Mouse (Mus musculus) stomach, embryonic 15.5 days (tissue): ENCODE measurements around the gene Hoxa3. TPM values are rescaled to one million over a fixed set of nuclear protein-coding genes. Genes with fewer than 3 reads are reported as not detected.

Source experiments
- ATAC-seq: fragments of 200-750 bp; cut with Nextera tagmentation; 2 replicates; pipeline ENCODE4 v1.8.0; 2017; ENCODE audit warnings: low read depth, moderate number of reproducible peaks, moderate TSS enrichment; ENCODE audit not compliant: insufficient read depth, low FRiP score
- H3K27ac ChIP-seq: fragments of 300-500 bp; sonication (generic); 2 replicates; pipeline ENCODE4 v1.5.1; 2015; ENCODE audit warnings: mild to moderate bottlenecking, inconsistent platforms
- H3K27me3 ChIP-seq: fragments of 300-500 bp; sonication (generic); replicated peaks from 2 replicates; pipeline ENCODE4 v1.6.1; 2015; ENCODE audit warnings: inconsistent platforms
- H3K36me3 ChIP-seq: fragments of 300-500 bp; sonication (generic); 2 replicates; pipeline ENCODE4 v1.6.1; 2015; ENCODE audit warnings: inconsistent platforms
- H3K4me1 ChIP-seq: fragments of 300-500 bp; sonication (generic); 2 replicates; pipeline ENCODE4 v1.6.1; 2015; ENCODE audit warnings: inconsistent platforms
- H3K4me2 ChIP-seq: fragments of 300-500 bp; sonication (generic); 2 replicates; pipeline ENCODE4 v1.6.1; 2015; ENCODE audit warnings: mild to moderate bottlenecking, inconsistent platforms
- H3K4me3 ChIP-seq: fragments of 300-500 bp; sonication (generic); replicated peaks from 2 replicates; pipeline ENCODE4 v1.5.1; 2015; ENCODE audit warnings: inconsistent platforms
- H3K9ac ChIP-seq: fragments of 300-500 bp; sonication (generic); 2 replicates; pipeline ENCODE4 v1.6.1; 2015; ENCODE audit warnings: inconsistent platforms
- H3K9me3 ChIP-seq: fragments of 300-500 bp; sonication (generic); 2 replicates; pipeline ENCODE4 v1.6.1; 2016; ENCODE audit warnings: inconsistent platforms
- WGBS: fragments of 180-500 bp; shearing (Covaris S2); methylation state at CpG from one replicate; pipeline ENCODE4 v1.1.7; 2015; 5-methylcytosine and 5-hydroxymethylcytosine counted together
- polyA plus RNA-seq: library from polyadenylated mRNA; unstranded; fragments of >200 nt; fragmentation: Nextera tagmentation; extraction: Ambion mirVana; gene quantifications from 2 replicates; pipeline ENCODE4 v1.2.1, GENCODE M21; 2015

Gene Hoxa3
- 8.0 and 9.6 TPM in 2 replicates for polyA plus RNA-seq

DNA sequence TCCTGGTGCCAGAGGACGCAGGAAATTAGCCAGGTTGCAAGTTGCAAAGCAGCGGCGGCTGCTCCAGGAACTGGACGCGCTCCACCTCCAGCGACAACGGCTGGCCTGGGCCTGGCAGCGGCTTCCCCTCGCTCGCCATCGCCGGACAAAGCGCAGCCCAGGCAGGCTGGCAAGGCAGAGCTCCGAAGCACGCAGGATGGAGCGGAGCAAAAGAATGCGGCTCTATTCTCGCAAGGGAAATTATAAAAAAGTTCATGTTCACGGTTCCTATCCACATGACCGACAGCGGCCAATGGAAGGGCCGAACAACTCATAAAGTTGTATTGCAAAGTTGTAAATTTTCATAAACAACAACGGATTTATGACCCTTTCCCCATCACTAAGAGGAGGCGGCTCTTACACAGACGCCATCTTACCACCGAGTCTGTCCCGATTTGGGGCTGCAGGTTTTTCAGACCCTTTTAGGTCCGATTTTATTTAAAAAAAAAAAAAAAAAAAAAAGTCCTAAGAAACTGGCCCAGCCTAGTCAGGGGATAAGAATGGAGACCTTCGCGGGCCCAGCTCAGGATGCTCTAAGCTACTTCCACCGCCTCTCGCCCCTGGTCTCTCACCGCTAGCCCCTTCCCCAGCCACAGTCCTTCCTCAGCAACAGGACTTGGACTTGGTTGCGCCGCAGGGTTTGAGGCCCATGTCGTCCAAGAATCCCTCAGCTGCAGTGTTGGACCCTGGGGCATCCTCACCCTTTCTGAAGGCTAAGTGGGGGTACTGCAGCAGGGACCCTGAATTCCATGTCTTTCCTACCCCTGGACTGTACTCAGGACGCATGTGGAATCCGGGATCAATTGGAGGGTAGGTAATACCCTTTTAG is at the start of gene Hoxa3, which contains the start of gene Gm28308:
TSS of gene Hoxa3 (minus strand) at position 218 of the 868 bp plus-strand sequence.
TSS of gene Gm28308 (minus strand) at position 221 of the 868 bp plus-strand sequence.
- H3K4me2 ChIP-seq: peak within 1 kb of the TSS; percentile 50
- 10% methylated on average over 38 of the region's 38 CpGs for WGBS
- H3K4me1 ChIP-seq: peaks cover 25% of the 10 kb centered on the region
- no peak for ATAC-seq
- peak within 1 kb of the TSS; percentile 35 for H3K9ac ChIP-seq
- H3K36me3 ChIP-seq: no peaks in the 10 kb centered on the region
- peak within 1 kb of the TSS; percentile 70 for H3K27ac ChIP-seq
- peak within 1 kb of the TSS; percentile 43 for H3K4me3 ChIP-seq
- H3K9me3 ChIP-seq: no peaks in the 10 kb centered on the region
- H3K27me3 ChIP-seq: peaks cover 88% of the 10 kb centered on the region

GRCm38 (mm10) chr6:52262463-52263320 is 49.6 kb upstream of the Hoxa3 start:
- Histone ChIP-seq H3K27me3 (peaks cover 88% of the 10 kb centered on the region), H3K27ac (no peak overlapping the region), H3K4me3 (no peak overlapping the region), H3K36me3 (no peaks in the 10 kb centered on the region), H3K9me3 (no peaks in the 10 kb centered on the region), H3K4me1 (peaks cover 12% of the 10 kb centered on the region), H3K9ac (no peak overlapping the region), H3K4me2 (no peak overlapping the region)
- WGBS: 2% methylated on average over 24 of the region's 24 CpGs
- ATAC-seq: no peak

- Histone ChIP-seq H3K4me2 (no peak overlapping the region), H3K27me3 (peaks cover 86% of the 10 kb centered on the region), H3K4me1 (peaks cover 12% of the 10 kb centered on the region), H3K9me3 (no peaks in the 10 kb centered on the region), H3K9ac (no peak overlapping the region), H3K4me3 (no peak overlapping the region), H3K36me3 (no peaks in the 10 kb centered on the region), H3K27ac (no peak overlapping the region)
- WGBS: 3% methylated on average over 9 of the region's 9 CpGs
- ATAC-seq: no peak
Measured at GRCm38 (mm10) chr6:52261751-52262462, 48.8 kb upstream of the Hoxa3 start.

DNA sequence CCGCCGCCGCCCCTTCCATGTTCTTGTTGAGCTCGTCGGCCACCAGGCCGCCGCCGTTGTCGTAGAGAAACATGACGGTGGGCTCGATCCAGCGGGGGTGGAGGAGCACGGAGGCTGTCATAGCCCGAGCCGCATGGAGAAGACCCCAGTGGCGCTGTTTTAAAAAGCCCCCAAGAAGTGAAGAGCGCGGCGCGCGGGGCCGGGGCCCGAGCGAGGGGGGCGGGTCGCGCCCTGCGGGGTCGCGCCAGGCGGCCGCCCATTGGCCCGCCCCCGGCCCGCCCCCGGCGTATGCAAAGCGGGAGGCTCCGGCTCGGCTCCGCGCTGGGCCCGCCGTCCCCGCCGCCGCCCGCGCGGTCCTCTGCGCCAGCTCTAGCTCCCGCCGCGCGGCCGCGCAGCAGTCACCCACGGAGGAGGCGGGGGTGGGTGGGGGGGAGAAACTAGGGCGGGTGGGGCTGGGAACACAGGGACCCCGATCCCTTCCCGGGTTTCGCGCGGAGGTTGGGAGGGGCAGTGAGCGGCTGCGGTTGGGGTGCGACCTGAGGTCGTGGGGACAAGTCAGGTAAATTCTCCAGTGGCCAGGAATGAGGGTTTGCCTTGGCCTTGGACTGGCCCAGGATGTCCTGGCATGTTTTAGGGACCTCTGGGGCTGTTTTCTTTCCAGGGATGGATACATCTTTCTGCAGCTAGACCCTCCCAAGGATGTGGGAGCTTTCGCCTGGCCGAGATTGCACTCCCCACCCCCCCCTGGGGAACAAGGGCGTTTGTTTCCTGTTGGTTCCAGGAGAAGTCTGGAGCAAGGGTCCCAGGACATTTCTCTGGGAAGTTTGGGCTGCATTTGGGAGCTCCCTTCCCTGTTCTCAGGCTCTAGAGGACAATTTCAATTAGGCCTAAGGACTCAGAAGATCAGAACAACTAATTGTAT is 47.8 kb upstream of the Hoxa3 start, which contains the start of gene Hoxa13:
TSS of gene Hoxa13 (minus strand) at position 227 of the 922 bp plus-strand sequence.
- Histone ChIP-seq H3K27me3 (peaks cover 84% of the 10 kb centered on the region), H3K36me3 (no peaks in the 10 kb centered on the region), H3K4me3 (peak within 1 kb of the TSS; percentile 40), H3K27ac (no peak within 1 kb of the TSS), H3K4me1 (peaks cover 12% of the 10 kb centered on the region), H3K9ac (no peak within 1 kb of the TSS), H3K4me2 (peak within 1 kb of the TSS; percentile 74), H3K9me3 (no peaks in the 10 kb centered on the region)
- ATAC-seq: 0 out of 2 replicates have a peak, but pooled peaks have one; percentile 58
- under 1% methylated on average over 36 of the region's 72 CpGs for WGBS

GRCm38 (mm10) chr6:52259811-52260261 is 46.7 kb upstream of the Hoxa3 start:
- Histone ChIP-seq H3K4me1 (peaks cover 12% of the 10 kb centered on the region), H3K27me3 (peaks cover 81% of the 10 kb centered on the region), H3K36me3 (no peaks in the 10 kb centered on the region), H3K27ac (no peak overlapping the region), H3K4me3 (peak overlapping the region; percentile 40), H3K9me3 (no peaks in the 10 kb centered on the region), H3K9ac (no peak overlapping the region), H3K4me2 (peak overlapping the region; percentile 74)
- WGBS: 1% methylated on average over 39 of the region's 39 CpGs
- ATAC-seq: no peak

DNA sequence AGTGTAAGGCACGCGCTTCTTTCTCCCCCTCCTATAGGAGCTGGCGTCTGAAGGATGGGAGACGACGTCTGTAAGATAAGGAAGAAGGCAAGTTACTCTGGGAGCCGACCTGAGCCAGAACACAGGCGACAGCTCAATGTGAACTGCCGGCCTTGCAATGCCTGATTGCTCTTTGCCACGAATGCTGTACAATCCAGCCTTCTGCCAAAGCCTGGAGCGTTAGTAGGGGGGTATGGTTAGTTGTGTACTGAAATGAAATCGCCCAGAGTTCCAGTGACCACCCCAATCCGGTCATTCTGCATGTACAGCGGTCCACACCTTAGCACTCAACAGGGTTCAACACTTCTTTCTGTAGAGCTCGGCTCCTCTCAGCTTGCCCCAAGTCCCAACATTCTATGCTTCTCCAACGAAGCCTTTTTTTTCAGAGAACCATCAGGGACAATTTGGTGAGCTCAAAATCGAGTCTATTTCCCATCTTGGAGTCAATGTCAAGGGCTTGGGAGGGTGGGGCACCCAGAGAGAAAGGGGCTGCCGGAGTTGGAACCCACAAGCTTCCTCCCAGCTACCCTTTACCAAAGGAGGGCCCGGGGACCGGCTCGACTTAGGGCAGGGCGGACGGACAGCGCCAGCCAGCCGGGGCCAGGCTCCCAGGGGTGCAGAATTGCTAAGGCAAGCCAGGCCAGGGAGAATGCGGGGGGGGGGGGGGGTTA is 46.1 kb upstream of the Hoxa3 start:
- ATAC-seq: no peak
- H3K4me3 ChIP-seq: no peak overlapping the region
- H3K27ac ChIP-seq: no peak overlapping the region
- H3K4me1 ChIP-seq: peaks cover 12% of the 10 kb centered on the region
- H3K9me3 ChIP-seq: no peaks in the 10 kb centered on the region
- H3K27me3 ChIP-seq: peaks cover 78% of the 10 kb centered on the region
- H3K4me2 ChIP-seq: no peak overlapping the region
- no peak overlapping the region for H3K9ac ChIP-seq
- H3K36me3 ChIP-seq: no peaks in the 10 kb centered on the region
- under 1% methylated on average over 24 of the region's 25 CpGs for WGBS

- H3K4me2 ChIP-seq: no peak overlapping the region
- no peaks in the 10 kb centered on the region for H3K36me3 ChIP-seq
- WGBS: 0% methylated on average over 6 of the region's 6 CpGs
- H3K4me3 ChIP-seq: no peak overlapping the region
- H3K27me3 ChIP-seq: peaks cover 78% of the 10 kb centered on the region
- ATAC-seq: no peak
- no peak overlapping the region for H3K27ac ChIP-seq
- peaks cover 17% of the 10 kb centered on the region for H3K4me1 ChIP-seq
- no peak overlapping the region for H3K9ac ChIP-seq
- no peaks in the 10 kb centered on the region for H3K9me3 ChIP-seq
Measured at GRCm38 (mm10) chr6:52256956-52257355, 43.8 kb upstream of the Hoxa3 start.

DNA sequence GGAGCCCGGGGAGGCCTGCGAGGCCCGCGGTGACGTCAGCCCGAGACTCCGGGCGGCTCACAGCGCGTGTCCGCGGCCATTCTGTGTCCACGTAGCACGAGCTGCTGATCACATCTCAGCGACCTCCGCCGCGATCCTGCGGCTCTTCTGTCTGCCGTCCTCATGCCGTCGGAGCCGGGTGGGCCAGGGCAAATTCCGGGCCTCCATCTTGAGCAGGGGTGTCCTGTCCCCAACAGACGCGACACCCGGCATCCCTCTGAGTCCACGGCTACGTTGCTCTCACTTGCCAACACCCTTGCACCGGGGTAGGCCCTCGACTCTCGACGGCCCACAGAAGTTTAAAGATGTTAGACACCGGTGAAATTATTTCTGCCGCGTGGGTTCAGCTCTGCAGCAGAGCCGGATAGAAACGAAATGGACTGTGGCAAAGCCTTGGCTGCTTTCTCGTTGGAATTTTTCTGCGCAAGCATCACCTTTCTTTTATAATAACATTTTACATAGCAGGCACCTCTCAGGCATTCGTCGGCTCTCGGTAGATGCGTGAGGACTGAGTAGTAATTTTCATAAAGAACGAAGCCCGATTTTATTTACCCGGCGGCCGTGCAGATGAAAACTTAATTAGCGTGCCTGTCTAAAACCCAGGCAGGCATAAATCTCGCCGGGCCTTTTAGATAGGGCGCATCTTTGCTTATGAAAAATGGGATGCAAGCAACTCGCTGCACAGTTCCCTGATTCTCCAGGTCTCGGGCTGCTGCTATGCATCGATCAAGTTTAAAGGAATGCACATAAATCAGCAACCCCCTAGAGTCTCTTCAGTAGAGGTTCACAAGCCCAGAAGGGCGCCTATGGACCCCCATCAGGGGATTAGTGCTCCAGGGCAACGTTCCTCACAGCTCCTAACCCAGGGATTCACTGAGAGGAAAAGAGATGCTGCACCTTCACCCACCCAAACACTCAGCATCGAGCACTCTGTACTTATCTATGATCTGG is 40.7 kb upstream of the Hoxa3 start:
- Histone ChIP-seq H3K27ac (no peak overlapping the region), H3K9me3 (no peaks in the 10 kb centered on the region), H3K4me3 (no peak overlapping the region), H3K9ac (no peak overlapping the region), H3K4me1 (peaks cover 4% of the 10 kb centered on the region; the same call in 1 of the 2 replicates), H3K36me3 (no peaks in the 10 kb centered on the region), H3K4me2 (peak overlapping the region; percentile 11; the same call in 1 of the 2 replicates), H3K27me3 (peaks cover 82% of the 10 kb centered on the region)
- WGBS: 1% methylated on average over 59 of the region's 59 CpGs
- no peak for ATAC-seq

DNA sequence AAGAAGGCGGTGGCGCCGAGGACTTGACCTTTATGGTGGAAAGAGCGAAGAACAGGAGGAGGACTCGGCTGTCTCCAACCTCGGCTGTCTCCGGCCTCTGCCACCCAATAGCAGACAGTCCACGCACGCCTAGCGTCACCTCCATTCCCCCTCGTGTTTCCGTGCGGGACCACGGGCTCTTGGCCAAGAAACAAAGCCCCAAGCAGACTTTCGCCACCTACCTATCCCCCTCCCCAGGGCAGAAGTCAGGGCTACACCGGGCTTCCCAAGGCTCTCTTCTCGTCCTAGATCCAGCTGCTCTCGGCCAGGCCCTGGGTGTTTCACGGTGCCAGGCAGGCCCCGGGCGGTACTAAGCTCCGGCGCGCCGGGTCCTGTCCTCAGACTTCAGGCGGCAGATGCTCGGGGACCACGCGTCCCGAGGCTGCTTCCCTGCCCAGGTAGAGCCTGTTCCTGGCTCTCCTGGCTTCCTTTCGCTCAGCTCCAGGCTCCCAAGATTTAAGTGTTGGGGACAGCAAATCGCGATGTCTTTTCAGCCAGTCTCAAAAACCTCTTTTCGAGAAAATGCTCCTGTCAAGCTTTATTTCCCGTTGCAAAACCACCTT is 39.7 kb upstream of the Hoxa3 start:
- Histone ChIP-seq H3K9me3 (no peaks in the 10 kb centered on the region), H3K9ac (no peak overlapping the region), H3K36me3 (no peaks in the 10 kb centered on the region), H3K4me1 (peaks cover 4% of the 10 kb centered on the region; the same call in 1 of the 2 replicates), H3K27ac (no peak overlapping the region), H3K27me3 (peaks cover 82% of the 10 kb centered on the region), H3K4me3 (no peak overlapping the region), H3K4me2 (no peak overlapping the region)
- ATAC-seq: no peak
- 1% methylated on average over 35 of the region's 35 CpGs for WGBS
